26 mouse cellular contexts compared by ENCODE assay signal in the genomic region with DNA sequence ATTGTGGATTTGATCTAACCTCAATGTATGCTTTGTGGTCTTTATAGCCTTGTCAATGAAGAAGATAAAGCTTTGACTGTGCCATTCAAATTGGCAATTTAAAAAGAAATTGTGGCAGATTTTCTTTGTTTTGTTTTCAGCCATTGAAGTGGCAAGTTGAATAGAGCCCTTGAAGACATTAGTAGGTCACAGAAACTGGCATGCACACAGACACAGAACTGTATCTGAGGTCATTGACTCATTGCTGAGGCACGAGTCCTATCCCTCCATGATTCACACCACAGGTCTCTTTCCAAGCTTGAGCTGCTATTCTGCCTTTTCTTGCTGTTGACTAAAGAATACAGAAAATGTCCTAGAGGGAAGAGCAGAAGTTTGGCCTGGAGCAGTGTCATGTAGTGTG. TPM values are rescaled to one million over a fixed set of nuclear protein-coding genes. Genes with fewer than 3 reads are reported as not detected.
DNase-seq lines count a peak whose midpoint lies in the region; ATAC-seq and TF ChIP-seq lines count a peak whose summit lies in the region.
"Had no signal": no experiment of that assay in that cellular context is flagged by ENCODE, and none has a peak within 500 bp of the region (broad histone marks: within the 10 kb centered on the region; RNA-seq: fewer than 3 reads in every experiment).

No protein-coding gene starts in this region.

- H3K4me2 ChIP-seq in intestine, postnatal 0 days (replicated peaks; ENCODE audit: low read depth): no peak overlapping the region
- H3K4me2 ChIP-seq: forebrain, embryonic 12.5 days; hindbrain, embryonic 14.5 days; neural tube, embryonic 13.5 days had no signal

- ATAC-seq in intestine, postnatal 0 days: no peak
- ATAC-seq: CD4-positive, CD25-positive, alpha-beta regulatory T cell, adult 4 months; inflammation-experienced regulatory T-cells, adult 6 months had no signal

- H3K9ac ChIP-seq in intestine, postnatal 0 days (ENCODE audit: low read depth, low read length): no peak overlapping the region
- H3K9ac ChIP-seq: forebrain, embryonic 12.5 days; hindbrain, embryonic 14.5 days; neural tube, embryonic 13.5 days had no signal

- DNase-seq in 3T3-L1 (ENCODE audit: low read depth, low spot score): peak; percentile 91
- DNase-seq in Muller cell, postnatal 12 days (ENCODE audit: inconsistent ontology term): peak; percentile 95
- DNase-seq in adrenal gland, postnatal 14 days: peak; percentile 45
- DNase-seq in retina, embryonic 14.5 days (ENCODE audit: low spot score): peak; percentile 51
- DNase-seq in urinary bladder, postnatal 25 days (ENCODE audit: low spot score): no peak
- no peak for DNase-seq in c-Kit-positive CD71-positive TER-119-positive erythroid progenitor cells, embryonic 14.5 days (ENCODE audit: low spot score)
- DNase-seq: cerebellum, adult 9-11 months; gastrocnemius, postnatal 25 days; heart, postnatal 4 days; kidney, adult 2 months; kidney, postnatal 10 days; left cerebral cortex, postnatal 4 days; liver; lung, postnatal 4 days; midbrain, embryonic 14.5 days; right cerebral cortex, adult 18-20 months; thymus, adult 18-20 months; thymus, postnatal 4 days had no signal

- TF ChIP-seq CTCF in intestine, postnatal 0 days (IDR thresholded peaks at IDR 0.05; ENCODE audit: low read depth): no peak

- H3K9me3 ChIP-seq in intestine, postnatal 0 days (ENCODE audit: control insufficient read depth): no peaks in the 10 kb centered on the region
- H3K9me3 ChIP-seq: forebrain, embryonic 12.5 days; neural tube, embryonic 13.5 days had no signal

- H3K4me3 ChIP-seq in intestine, postnatal 0 days (ENCODE audit: low read depth, low read length): no peak overlapping the region
- H3K4me3 ChIP-seq: forebrain, embryonic 12.5 days; left cerebral cortex, adult 2 months; neural tube, embryonic 13.5 days had no signal

- H3K36me3 ChIP-seq in intestine, postnatal 0 days (ENCODE audit: control insufficient read depth, insufficient read depth): 0 out of 2 replicates have a peak, but pooled peaks cover 4% of the 10 kb centered on the region
- H3K36me3 ChIP-seq: forebrain, embryonic 12.5 days; neural tube, embryonic 13.5 days had no signal

- no peaks in the 10 kb centered on the region for H3K27me3 ChIP-seq in intestine, postnatal 0 days (replicated peaks; ENCODE audit: control insufficient read depth, insufficient read depth, low read length)
- H3K27me3 ChIP-seq: forebrain, embryonic 12.5 days; neural tube, embryonic 13.5 days had no signal

- H3K27ac ChIP-seq in intestine, postnatal 0 days (ENCODE audit: low read depth, low read length): no peak overlapping the region
- H3K27ac ChIP-seq: forebrain, embryonic 12.5 days; hindbrain, embryonic 14.5 days; left cerebral cortex, adult 2 months; neural tube, embryonic 13.5 days had no signal

- WGBS in intestine, postnatal 0 days: 59% methylated on average over 1 of the region's 1 CpGs

- H3K4me1 ChIP-seq in intestine, postnatal 0 days (replicated peaks; ENCODE audit: control insufficient read depth, insufficient read depth, low read length): no peaks in the 10 kb centered on the region
- H3K4me1 ChIP-seq: forebrain, embryonic 12.5 days; neural tube, embryonic 13.5 days had no signal

RNA-seq across cellular contexts. Expression of a gene that starts 24.9 kb away (rescaled TPM):
- total RNA-seq in adrenal gland, postnatal 14 days (2021): 5.8 and 12.1 TPM in 2 replicates
- polyA plus RNA-seq in intestine, postnatal 0 days (2015; fragmentation: Nextera tagmentation; extraction: Ambion mirVana): 2.4 and 2.8 TPM in 2 replicates
- total RNA-seq: megakaryocyte-erythroid progenitor cell, adult 5-6 weeks had no signal
- polyA plus RNA-seq: CD4-positive, CD25-positive, alpha-beta regulatory T cell, adult 4 months had no signal

Comparison
In these comparisons a context has a peak if more than half of its experiments do, and no peak if none do; other contexts are left out.
1. DNase-seq: peak in 3T3-L1 (single experiment), Muller cell, postnatal 12 days (single experiment), adrenal gland, postnatal 14 days (single experiment) and retina, embryonic 14.5 days (single experiment); none in urinary bladder, postnatal 25 days (single experiment) and c-Kit-positive CD71-positive TER-119-positive erythroid progenitor cells, embryonic 14.5 days (single experiment).